Mouse (Mus musculus) gastrocnemius, adult 18-20 months (tissue): ENCODE measurements around the gene Wdcp. TPM values are rescaled to one million over a fixed set of nuclear protein-coding genes. Genes with fewer than 3 reads are reported as not detected.

Experiments used
- total RNA-seq, 2 experiments: library from RNA; stranded (reverse); gene quantifications; 2 replicates each; pipeline ENCODE4 v1.2.3; 2021

Wdcp gene
- total RNA-seq, 2 experiments from 2014 or later = 5.6 to 6.2 TPM

Other genes with a start within 250 kb of the Wdcp start
- gene Fam228a, start 104.9 kb upstream of the Wdcp start, total RNA-seq = under 1 TPM; 0.12 to 0.25 TPM
- gene Pfn4, start 74.3 kb upstream of the Wdcp start, total RNA-seq = 1 to 10 TPM; 1.4 to 2.3 TPM
- gene Fam228b, start 74.0 kb upstream of the Wdcp start, total RNA-seq = 1 to 10 TPM; 7.8 to 8.8 TPM
- 10 to 100 TPM; 32.5 to 35.7 TPM for gene Sf3b6, start 25.8 kb upstream of the Wdcp start, total RNA-seq
- gene Fkbp1b, start 1.7 kb upstream of the Wdcp start, total RNA-seq = 1 to 10 TPM in 1 of 2 experiments, under 1 TPM in 1; 0.39 to 1.1 TPM
- under 1 TPM; 0.66 TPM for gene Mfsd2b, start 31.1 kb downstream of the Wdcp start, total RNA-seq
- 100 to 1,000 TPM; 141 to 142 TPM for gene Ubxn2a, start 64.4 kb downstream of the Wdcp start, total RNA-seq
- gene Atad2b, start 74.0 kb downstream of the Wdcp start, total RNA-seq = 10 to 100 TPM; 11.3 to 12.0 TPM